Mouse (Mus musculus) 3134 (cell line): ENCODE data around the gene Zfand3.

Source experiments
- DNase-seq: peaks from one replicate; pipeline ENCODE4 v3.0.0-alpha.2; 2011; ENCODE audit warnings: low spot score; ENCODE audit not compliant: insufficient read length; ENCODE audit errors: extremely low read depth

The Zfand3 gene

GRCm38 (mm10) chr17:30101801-30102200 is 97.3 kb downstream of the Zfand3 start:
- no peak for DNase-seq

DNA sequence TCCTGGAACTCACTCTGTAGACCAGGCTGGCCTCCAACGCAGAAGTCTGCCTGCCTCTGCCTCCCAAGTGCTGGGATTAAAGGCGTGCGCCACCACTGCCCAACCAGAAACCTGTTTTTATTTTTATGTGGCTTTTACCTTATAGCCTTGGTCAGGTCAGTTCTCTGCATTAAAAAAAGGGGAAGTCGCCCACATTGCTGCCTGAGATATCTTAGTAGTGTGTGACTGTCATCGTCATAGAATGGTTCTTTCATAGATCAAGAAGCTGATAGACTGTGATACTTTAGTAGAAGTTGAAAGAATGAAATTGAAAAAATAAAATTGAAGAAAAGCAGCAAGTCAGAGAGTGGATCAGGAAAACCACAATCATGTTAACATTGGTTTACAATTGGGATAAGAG is 98.5 kb downstream of the Zfand3 start:
- no peak for DNase-seq

GRCm38 (mm10) chr17:30103641-30104165 is 99.2 kb downstream of the Zfand3 start:
- no peak for DNase-seq

GRCm38 (mm10) chr17:30105369-30105768 is 100.8 kb downstream of the Zfand3 start:
- DNase-seq = no peak

GRCm38 (mm10) chr17:30110678-30111077 is 106.1 kb downstream of the Zfand3 start:
- no peak for DNase-seq

- no peak for DNase-seq
Observed at GRCm38 (mm10) chr17:30111556-30111955, 107.0 kb downstream of the Zfand3 start.

GRCm38 (mm10) chr17:30112080-30112479 is 107.5 kb downstream of the Zfand3 start:
- DNase-seq = no peak

GRCm38 (mm10) chr17:30112555-30113305 is 108.2 kb downstream of the Zfand3 start:
- no peak for DNase-seq

- DNase-seq = no peak
Observed at GRCm38 (mm10) chr17:30114761-30115160, 110.2 kb downstream of the Zfand3 start.

DNA sequence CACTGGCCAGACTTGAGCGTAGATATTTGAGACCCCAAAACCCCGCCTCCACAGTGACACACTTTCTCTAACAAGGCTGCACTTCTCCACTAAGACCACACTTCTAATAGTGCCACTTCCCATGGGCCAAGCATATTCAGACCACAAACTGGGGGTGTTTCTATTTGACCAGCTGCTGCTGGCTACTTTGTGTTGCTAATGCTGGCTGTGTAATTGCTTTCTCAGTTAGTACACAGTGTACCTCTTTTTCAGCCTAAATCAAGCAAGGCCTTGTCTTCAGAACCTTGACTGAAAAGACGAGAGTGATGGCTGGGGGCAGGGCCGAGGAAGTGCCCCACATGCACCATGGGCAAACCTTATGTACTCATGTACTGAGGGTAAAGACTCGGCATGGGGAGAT is 111.7 kb downstream of the Zfand3 start:
- DNase-seq = no peak

GRCm38 (mm10) chr17:30118036-30118435 is 113.5 kb downstream of the Zfand3 start:
- DNase-seq = no peak

GRCm38 (mm10) chr17:30122278-30122677 is 117.7 kb downstream of the Zfand3 start:
- no peak for DNase-seq

- no peak for DNase-seq
Observed at GRCm38 (mm10) chr17:30128456-30128855, 123.9 kb downstream of the Zfand3 start.

GRCm38 (mm10) chr17:30129220-30129619 is 124.7 kb downstream of the Zfand3 start:
- no peak for DNase-seq

DNA sequence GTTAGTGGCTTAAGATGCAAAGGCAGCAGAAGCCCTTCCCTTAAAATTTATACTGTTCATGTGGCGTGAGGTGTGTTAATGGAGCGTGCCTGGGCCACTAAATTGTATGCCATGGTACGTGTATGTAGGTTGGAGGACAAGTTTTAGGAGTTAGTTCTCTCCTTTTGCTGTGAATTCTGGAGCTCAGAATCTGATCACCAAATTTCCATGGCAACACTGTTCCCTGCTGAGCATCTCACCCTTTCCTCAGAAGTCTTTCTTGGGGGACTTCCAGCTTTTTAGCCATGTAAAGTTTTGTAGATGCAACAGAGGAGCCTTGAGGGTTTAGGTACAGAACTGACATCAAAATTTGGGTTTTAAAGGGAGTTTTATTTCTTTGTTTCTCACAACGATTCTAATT is 125.8 kb downstream of the Zfand3 start:
- no peak for DNase-seq

- DNase-seq = no peak
Observed at GRCm38 (mm10) chr17:30133641-30134040, 129.1 kb downstream of the Zfand3 start.

DNA sequence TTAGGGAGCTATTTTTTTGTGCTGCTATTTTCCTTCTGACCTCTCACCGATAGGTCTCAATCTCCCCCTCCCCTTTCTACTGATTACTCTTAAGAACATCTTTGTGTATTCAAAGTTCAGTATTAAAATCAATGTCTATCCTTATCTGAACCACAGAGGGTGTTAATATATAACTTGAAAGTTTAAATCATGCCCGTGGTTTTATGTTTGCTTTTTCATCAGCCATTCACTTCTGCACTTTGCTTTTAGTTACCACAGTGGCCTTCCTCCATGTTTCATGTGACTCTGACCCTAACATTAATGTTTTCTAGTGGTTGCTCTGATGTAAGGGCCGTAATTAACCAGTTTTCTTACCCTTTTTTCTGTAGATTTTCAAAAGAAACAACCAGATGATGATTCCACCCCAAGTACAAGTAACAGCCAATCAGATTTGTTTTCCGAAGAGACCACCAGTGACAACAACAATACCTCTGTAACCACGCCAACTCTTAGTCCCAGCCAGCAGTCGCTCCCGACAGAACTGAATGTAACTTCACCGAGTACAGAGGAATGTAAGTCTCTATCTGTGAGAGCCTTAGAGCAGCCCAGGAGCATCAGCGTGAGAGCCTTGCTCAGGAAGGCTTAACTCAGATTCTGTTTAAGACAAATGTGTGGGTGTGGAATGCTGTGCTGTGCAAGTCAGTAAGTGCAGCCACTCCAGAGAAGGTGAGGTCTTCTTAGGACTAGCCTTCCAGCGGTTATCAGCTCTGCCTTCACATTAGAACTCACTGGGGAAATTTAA is 130.6 kb downstream of the Zfand3 start:
- DNase-seq = no peak

GRCm38 (mm10) chr17:30135890-30136289 is 131.4 kb downstream of the Zfand3 start:
- no peak for DNase-seq

- no peak for DNase-seq
Observed at GRCm38 (mm10) chr17:30136684-30137083, 132.2 kb downstream of the Zfand3 start.

GRCm38 (mm10) chr17:30137115-30137514 is 132.6 kb downstream of the Zfand3 start:
- no peak for DNase-seq

GRCm38 (mm10) chr17:30144114-30144513 is 139.6 kb downstream of the Zfand3 start:
- no peak for DNase-seq
